Mouse (Mus musculus): ENCODE results near the gene Wdfy2. TPM values are rescaled to one million over a fixed set of nuclear protein-coding genes. Genes with fewer than 3 reads are reported as not detected.
"Not testable (repeated sequence)": the region's sequence is repeated elsewhere in the genome, so short reads cannot be mapped to it uniquely, and the experiment has no call there.

Wdfy2 gene
- 1 to 10 TPM; 6.5 to 6.9 TPM for total RNA-seq (2021)
- long read RNA-seq, experiment 1, full-length matches to known transcripts = 6 of 9 reads
- long read RNA-seq, experiment 1, partial matches to known transcripts = 0 of 9 reads
- long read RNA-seq, experiment 1, other reads (novel, unspliced or antisense) = 3 of 9 reads
- long read RNA-seq, experiment 2, full-length matches to known transcripts = 1 of 4 reads
- long read RNA-seq, experiment 2, partial matches to known transcripts = 2 of 4 reads
- long read RNA-seq, experiment 2, other reads (novel, unspliced or antisense) = 1 of 4 reads

- DNase-seq (ENCODE audit: low spot score) = peak; percentile 56
Measured at GRCm38 (mm10) chr14:62837641-62838252, at the start of gene Wdfy2. Wdfy2 (plus strand) TSS chr14:62837678.

- DNase-seq (ENCODE audit: low spot score) = no peak
Measured at GRCm38 (mm10) chr14:62789282-62789681, 48.2 kb upstream of the Wdfy2 start.

- DNase-seq (ENCODE audit: low spot score) = no peak
Measured at GRCm38 (mm10) chr14:62795719-62796118, 41.8 kb upstream of the Wdfy2 start.

GRCm38 (mm10) chr14:62798608-62799101, 38.8 kb upstream of the Wdfy2 start:
- DNase-seq (ENCODE audit: low spot score) = no peak

- DNase-seq (ENCODE audit: low spot score) = no peak
Measured at GRCm38 (mm10) chr14:62800791-62801190, 36.7 kb upstream of the Wdfy2 start.

- no peak for DNase-seq (ENCODE audit: low spot score)
Measured at GRCm38 (mm10) chr14:62803204-62803603, 34.3 kb upstream of the Wdfy2 start.

GRCm38 (mm10) chr14:62806921-62807320, 30.6 kb upstream of the Wdfy2 start:
- no peak for DNase-seq (ENCODE audit: low spot score)

- no peak for DNase-seq (ENCODE audit: low spot score)
Measured at GRCm38 (mm10) chr14:62808661-62809523, 28.6 kb upstream of the Wdfy2 start.

GRCm38 (mm10) chr14:62812765-62813164, 24.7 kb upstream of the Wdfy2 start:
- no peak for DNase-seq (ENCODE audit: low spot score)

- no peak for DNase-seq (ENCODE audit: low spot score)
Measured at GRCm38 (mm10) chr14:62814567-62814966, 22.9 kb upstream of the Wdfy2 start.

- no peak for DNase-seq (ENCODE audit: low spot score)
Measured at GRCm38 (mm10) chr14:62816827-62817226, 20.7 kb upstream of the Wdfy2 start.

GRCm38 (mm10) chr14:62825575-62826332, 11.7 kb upstream of the Wdfy2 start:
- DNase-seq (ENCODE audit: low spot score) = no peak

GRCm38 (mm10) chr14:62829291-62829690, 8.2 kb upstream of the Wdfy2 start:
- DNase-seq (ENCODE audit: low spot score) = no peak

- no peak for DNase-seq (ENCODE audit: low spot score)
Measured at GRCm38 (mm10) chr14:62831691-62832275, 5.7 kb upstream of the Wdfy2 start.

- no peak for DNase-seq (ENCODE audit: low spot score)
Measured at GRCm38 (mm10) chr14:62833036-62833435, 4.4 kb upstream of the Wdfy2 start.

GRCm38 (mm10) chr14:62833541-62833940, 3.9 kb upstream of the Wdfy2 start:
- DNase-seq (ENCODE audit: low spot score) = no peak

GRCm38 (mm10) chr14:62835737-62836136, 1.7 kb upstream of the Wdfy2 start:
- not testable (repeated sequence) for DNase-seq (ENCODE audit: low spot score)

GRCm38 (mm10) chr14:62836926-62837640, 395 bp upstream of the Wdfy2 start:
- peak; percentile 98 for DNase-seq (ENCODE audit: low spot score)

- DNase-seq (ENCODE audit: low spot score) = no peak
Measured at GRCm38 (mm10) chr14:62838336-62838735, 858 bp downstream of the Wdfy2 start.

- DNase-seq (ENCODE audit: low spot score) = no peak
Measured at GRCm38 (mm10) chr14:62841726-62842125, 4.2 kb downstream of the Wdfy2 start.
